Mouse (Mus musculus) limb, embryonic 15.5 days (tissue): Measurements from ENCODE around the gene Rpp38. TPM values are rescaled to one million over a fixed set of nuclear protein-coding genes. Genes with fewer than 3 reads are reported as not detected.

Experiments
- ATAC-seq: fragments of 200-750 bp; cut with Nextera tagmentation; 2 replicates; pipeline ENCODE4 v1.8.0; 2017; ENCODE audit warnings: low read depth, moderate TSS enrichment; ENCODE audit not compliant: insufficient number of reproducible peaks, low FRiP score, low TSS enrichment
- H3K27ac ChIP-seq: fragments of 300-500 bp; sonication (generic); 2 replicates; pipeline ENCODE4 v1.5.1; 2015; ENCODE audit warnings: moderate library complexity, mild to moderate bottlenecking, inconsistent platforms
- H3K27me3 ChIP-seq: fragments of 300-500 bp; sonication (generic); 2 replicates; pipeline ENCODE4 v1.6.1; 2015; ENCODE audit warnings: inconsistent platforms
- H3K36me3 ChIP-seq: fragments of 300-500 bp; sonication (generic); 2 replicates; pipeline ENCODE4 v1.6.1; 2015; ENCODE audit warnings: inconsistent platforms
- H3K4me1 ChIP-seq: fragments of 300-500 bp; sonication (generic); 2 replicates; pipeline ENCODE4 v1.6.1; 2015; ENCODE audit warnings: inconsistent platforms
- H3K4me2 ChIP-seq: fragments of 300-500 bp; sonication (generic); 2 replicates; pipeline ENCODE4 v1.6.1; 2015; ENCODE audit warnings: mild to moderate bottlenecking, inconsistent platforms
- H3K4me3 ChIP-seq: fragments of 300-500 bp; sonication (generic); 2 replicates; pipeline ENCODE4 v1.5.1; 2015; ENCODE audit warnings: mild to moderate bottlenecking, inconsistent platforms
- H3K9ac ChIP-seq: fragments of 300-500 bp; sonication (generic); 2 replicates; pipeline ENCODE4 v1.6.1; 2015; ENCODE audit warnings: inconsistent platforms
- H3K9me3 ChIP-seq: fragments of 300-500 bp; sonication (generic); 2 replicates; pipeline ENCODE4 v1.6.1; 2016; ENCODE audit warnings: inconsistent platforms
- WGBS: fragments of 180-500 bp; shearing (Covaris S2); methylation state at CpG from one replicate; pipeline ENCODE4 v1.1.7; 2015; 5-methylcytosine and 5-hydroxymethylcytosine counted together
- polyA plus RNA-seq: library from polyadenylated mRNA; unstranded; fragments of >200 nt; fragmentation: Nextera tagmentation; extraction: Ambion mirVana; gene quantifications from 2 replicates; pipeline ENCODE4 v1.2.1, GENCODE M21; 2015

Rpp38 gene
- polyA plus RNA-seq, 1 experiment from 2014 or later, result 20.7 TPM

GRCm38 (mm10) chr2:3284473-3285180 is 47.8 kb downstream of the Rpp38 start:
- H3K4me1 ChIP-seq, result peaks cover 11% of the 10 kb centered on the region; the same call in 1 of the 2 replicates
- no peak for ATAC-seq
- no peaks in the 10 kb centered on the region for H3K36me3 ChIP-seq
- peak overlapping the region; percentile 71 for H3K9ac ChIP-seq
- peak overlapping the region; percentile 98 for H3K4me3 ChIP-seq
- under 1% methylated on average over 49 of the region's 60 CpGs for WGBS
- peak overlapping the region; percentile 91 for H3K27ac ChIP-seq
- no peaks in the 10 kb centered on the region for H3K27me3 ChIP-seq
- peak overlapping the region; percentile 81 for H3K4me2 ChIP-seq
- no peaks in the 10 kb centered on the region for H3K9me3 ChIP-seq

DNA sequence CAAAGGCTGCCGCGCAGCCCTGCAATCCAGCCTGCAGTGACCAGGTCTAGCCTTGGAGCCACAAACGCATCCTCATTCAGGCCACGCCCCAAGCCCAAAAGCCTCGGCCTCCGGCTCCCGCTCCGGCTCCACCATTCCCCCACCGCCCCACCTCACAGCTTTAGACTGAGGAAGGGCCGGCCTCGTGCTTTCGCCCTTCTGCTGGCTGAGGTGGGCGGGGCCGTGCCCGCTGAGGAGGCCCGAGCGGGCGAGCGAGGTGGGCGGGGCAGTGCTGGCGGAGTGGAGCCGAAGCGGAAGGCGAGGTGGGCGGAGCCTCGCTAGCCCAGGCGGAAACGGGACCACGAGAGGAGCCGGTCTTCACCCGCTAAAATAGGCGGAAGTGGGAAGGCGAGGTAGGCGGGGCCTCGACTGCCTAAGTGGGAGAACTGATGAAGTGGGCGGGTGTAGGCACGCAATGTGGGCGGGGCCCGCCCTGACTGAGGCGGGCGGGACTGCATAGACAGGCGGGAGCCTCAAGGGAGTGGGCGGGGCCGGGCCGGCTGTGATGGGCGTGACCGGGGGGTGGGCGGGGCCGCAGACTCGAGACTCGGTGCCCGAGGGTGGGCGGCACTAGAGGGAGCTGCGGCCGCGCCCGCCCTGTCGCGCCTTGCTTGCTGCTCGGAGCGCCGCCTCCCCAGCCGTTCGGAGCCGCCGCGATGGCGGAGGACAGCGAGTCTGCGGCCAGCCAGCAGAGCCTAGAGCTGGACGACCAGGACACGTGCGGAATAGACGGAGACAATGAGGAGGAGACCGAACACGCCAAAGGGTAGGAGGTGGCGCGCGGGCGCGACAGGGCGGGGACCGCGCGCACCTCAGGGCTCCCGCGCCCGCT is 48.6 kb downstream of the Rpp38 start, which contains the start of gene Nmt2:
Gene Nmt2, plus strand, starts transcription at position 611 of the 871 bp plus-strand sequence.
- WGBS, result under 1% methylated on average over 88 of the region's 88 CpGs
- Histone ChIP-seq H3K27me3 (no peaks in the 10 kb centered on the region), H3K9ac (peak within 1 kb of the TSS; percentile 71), H3K9me3 (no peaks in the 10 kb centered on the region), H3K4me1 (peaks cover 11% of the 10 kb centered on the region; the same call in 1 of the 2 replicates), H3K4me3 (peak within 1 kb of the TSS; percentile 98), H3K27ac (peak within 1 kb of the TSS; percentile 94), H3K36me3 (no peaks in the 10 kb centered on the region), H3K4me2 (peak within 1 kb of the TSS; percentile 81)
- peak; percentile 99 for ATAC-seq

DNA sequence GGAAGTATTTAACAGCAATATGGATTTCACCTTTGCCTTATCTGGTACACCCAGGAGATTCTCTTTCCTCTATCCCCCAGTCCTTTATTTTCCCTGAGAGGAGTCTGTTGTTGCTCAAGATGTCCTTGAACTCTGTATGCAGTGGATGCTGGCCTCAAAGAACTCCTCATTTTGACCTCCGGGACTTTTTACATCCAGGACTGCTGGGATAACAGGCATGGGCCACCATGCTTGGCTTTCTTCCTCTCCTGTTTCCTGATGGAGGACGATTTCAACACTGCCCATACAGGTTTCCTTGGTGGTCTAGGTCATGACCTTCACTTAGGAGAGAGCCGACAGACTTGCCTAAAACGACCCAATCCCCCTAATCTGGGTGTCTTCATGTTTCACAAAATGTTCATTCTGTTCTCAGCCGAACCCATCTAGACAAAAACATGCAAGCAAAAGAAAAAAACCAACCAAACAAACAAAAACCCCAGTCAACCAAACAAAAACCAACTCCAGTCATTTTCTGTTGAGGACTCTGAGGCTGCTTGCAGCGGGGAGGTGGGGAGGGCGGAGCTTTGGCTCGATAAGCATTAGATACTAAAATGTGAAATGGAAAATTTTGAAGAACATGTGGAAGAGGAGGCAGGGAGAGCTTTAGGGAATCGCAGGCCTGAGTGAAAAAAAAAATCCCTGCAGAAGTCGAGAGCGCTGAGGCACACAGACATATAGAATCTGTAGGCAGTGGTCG is 49.4 kb downstream of the Rpp38 start:
- H3K4me2 ChIP-seq, result peak overlapping the region; percentile 69
- H3K36me3 ChIP-seq, result no peaks in the 10 kb centered on the region
- H3K4me3 ChIP-seq, result peak overlapping the region; percentile 98
- H3K9me3 ChIP-seq, result no peaks in the 10 kb centered on the region
- no peaks in the 10 kb centered on the region for H3K27me3 ChIP-seq
- 11% methylated on average over 12 of the region's 12 CpGs for WGBS
- peak overlapping the region; percentile 55 for H3K9ac ChIP-seq
- peak overlapping the region; percentile 94 for H3K27ac ChIP-seq
- no peak for ATAC-seq
- H3K4me1 ChIP-seq, result peaks cover 11% of the 10 kb centered on the region; the same call in 1 of the 2 replicates

DNA sequence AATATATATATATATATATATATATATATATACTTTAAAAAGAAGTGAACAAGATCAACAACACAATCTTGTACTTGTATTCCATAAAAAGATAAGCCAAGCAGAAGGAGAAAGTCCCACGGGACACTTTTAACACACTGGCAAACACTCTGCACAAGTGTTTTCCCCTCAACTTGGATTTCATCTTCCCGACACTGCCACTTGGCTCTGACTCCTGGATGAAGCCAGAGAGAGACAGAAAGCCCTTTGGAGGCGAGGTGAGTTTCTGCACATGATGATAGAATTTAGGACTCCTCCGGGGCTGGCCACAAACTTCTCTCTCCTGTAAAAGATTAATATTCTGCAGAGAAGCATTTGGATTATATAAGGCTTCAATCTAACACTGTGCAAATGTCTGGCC is 51.1 kb downstream of the Rpp38 start:
- H3K4me2 ChIP-seq, result no peak overlapping the region
- H3K9me3 ChIP-seq, result no peaks in the 10 kb centered on the region
- 63% methylated on average over 4 of the region's 4 CpGs for WGBS
- no peak for ATAC-seq
- H3K36me3 ChIP-seq, result no peaks in the 10 kb centered on the region
- no peak overlapping the region for H3K4me3 ChIP-seq
- no peak overlapping the region for H3K9ac ChIP-seq
- H3K27ac ChIP-seq, result no peak overlapping the region
- H3K4me1 ChIP-seq, result peaks cover 11% of the 10 kb centered on the region; the same call in 1 of the 2 replicates
- no peaks in the 10 kb centered on the region for H3K27me3 ChIP-seq

Other genes starting within 250 kb of the Rpp38 start
- 30.4 and 32.9 TPM in 2 replicates for gene Fam171a1, start 218.4 kb downstream of the Rpp38 start, polyA plus RNA-seq
- 34.1 and 36.6 TPM in 2 replicates for gene Nmt2, start 48.4 kb downstream of the Rpp38 start, polyA plus RNA-seq
- gene Acbd7, start 3.5 kb upstream of the Rpp38 start, polyA plus RNA-seq, result 0.61 and 1.2 TPM in 2 replicates
- 0.31 and 0.55 TPM in 2 replicates for gene Olah, start 64.6 kb upstream of the Rpp38 start, polyA plus RNA-seq
- not detected in 2 replicates for gene Meig1, start 90.0 kb upstream of the Rpp38 start, polyA plus RNA-seq
- 7.5 and 8.5 TPM in 2 replicates for gene Dclre1c, start 91.5 kb upstream of the Rpp38 start, polyA plus RNA-seq
- gene Suv39h2, start 142.4 kb upstream of the Rpp38 start, polyA plus RNA-seq, result 8.9 and 12.5 TPM in 2 replicates
- gene Gm45902, start 180.1 kb upstream of the Rpp38 start, polyA plus RNA-seq, result 3.4 and 3.5 TPM in 2 replicates
- gene Hspa14, start 180.2 kb upstream of the Rpp38 start, polyA plus RNA-seq, result 87.9 and 89.1 TPM in 2 replicates
- gene Cdnf, start 180.4 kb upstream of the Rpp38 start, polyA plus RNA-seq, result 0.21 and 0.23 TPM in 2 replicates
- 38.1 and 38.3 TPM in 2 replicates for gene Fam107b, start 237.8 kb upstream of the Rpp38 start, polyA plus RNA-seq